21 mouse cellular contexts compared by ENCODE assay signal in genomic region chr15:98949607-98949892, GRCm38 (mm10). TPM values are rescaled to one million over a fixed set of nuclear protein-coding genes. Genes with fewer than 3 reads are reported as not detected.
DNase-seq lines count a peak whose midpoint lies in the region; ATAC-seq and TF ChIP-seq lines count a peak whose summit lies in the region.
"Had no signal": no experiment of that assay in that cellular context is flagged by ENCODE, and none has a peak within 500 bp of the region (broad histone marks: within the 10 kb centered on the region; RNA-seq: fewer than 3 reads in every experiment).

No protein-coding gene starts in this region.

- peaks cover 21% of the 10 kb centered on the region for H3K36me3 ChIP-seq in forebrain, embryonic 14.5 days (ENCODE audit: control insufficient read depth, insufficient read depth, low read length)
- H3K36me3 ChIP-seq in hindbrain, embryonic 13.5 days, result peaks cover 21% of the 10 kb centered on the region
- peaks cover 17% of the 10 kb centered on the region for H3K36me3 ChIP-seq in midbrain, embryonic 14.5 days (ENCODE audit: control insufficient read depth, insufficient read depth, low read length)
- H3K36me3 ChIP-seq in thymus, adult 2 months (ENCODE audit: control insufficient read depth, insufficient read depth, low read length), result no peaks in the 10 kb centered on the region

- TF ChIP-seq CTCF in thymus, adult 2 months (IDR thresholded peaks at IDR 0.05; ENCODE audit: borderline replicate concordance, control insufficient read depth, extremely low read depth, insufficient read depth, low read length, poor library complexity), result no peak

- intact Hi-C loops in heart, postnatal 36 days (cut with DNase I), result no loop called here

- peak overlapping the region; percentile 62 for H3K9ac ChIP-seq in forebrain, embryonic 14.5 days (ENCODE audit: low read length)
- H3K9ac ChIP-seq in hindbrain, embryonic 13.5 days, result peak overlapping the region; percentile 84
- H3K9ac ChIP-seq in midbrain, embryonic 14.5 days (replicated peaks; ENCODE audit: low read length), result peak overlapping the region; percentile 68
- H3K9ac ChIP-seq: lung, embryonic 14.5 days had no signal

- H3K27me3 ChIP-seq in forebrain, embryonic 14.5 days (replicated peaks; ENCODE audit: control insufficient read depth, insufficient read depth, low read length), result no peaks in the 10 kb centered on the region
- no peaks in the 10 kb centered on the region for H3K27me3 ChIP-seq in hindbrain, embryonic 13.5 days
- H3K27me3 ChIP-seq in midbrain, embryonic 14.5 days (ENCODE audit: control insufficient read depth, insufficient read depth, low read length), result no peaks in the 10 kb centered on the region
- H3K27me3 ChIP-seq in thymus, adult 2 months (ENCODE audit: control insufficient read depth, insufficient read depth, low read length), result no peaks in the 10 kb centered on the region

- peak; percentile 41 for DNase-seq in forebrain, embryonic 14.5 days (ENCODE audit: low spot score)
- DNase-seq in midbrain, embryonic 14.5 days, result no peak
- no peak for DNase-seq in heart, postnatal 36 days
- no peak for DNase-seq in thymus, adult 2 months
- no peak for DNase-seq in layer of hippocampus, adult 9-10 months (ENCODE audit: low spot score)
- no peak for DNase-seq in right cerebral cortex, postnatal 36 days (ENCODE audit: low spot score in 2 of 2)
- DNase-seq: adrenal gland, postnatal 25 days; heart, adult 11 months; liver; lung, embryonic 14.5 days; right cerebral cortex, postnatal 14 days had no signal

- no peak for TF ChIP-seq POLR2A in thymus, adult 2 months (IDR thresholded peaks at IDR 0.05; ENCODE audit: control insufficient read depth, extremely low read depth, insufficient read depth, low read length, poor library complexity)

- H3K4me2 ChIP-seq in forebrain, embryonic 14.5 days (ENCODE audit: low read length), result peak overlapping the region; percentile 60
- H3K4me2 ChIP-seq in hindbrain, embryonic 13.5 days, result peak overlapping the region; percentile 74
- peak overlapping the region; percentile 83 for H3K4me2 ChIP-seq in midbrain, embryonic 14.5 days (ENCODE audit: low read length)
- H3K4me2 ChIP-seq: lung, embryonic 14.5 days had no signal

- WGBS in forebrain, embryonic 14.5 days, result 54% methylated on average over 3 of the region's 3 CpGs
- 28% methylated on average over 3 of the region's 3 CpGs for WGBS in hindbrain, embryonic 13.5 days
- WGBS in midbrain, embryonic 14.5 days, result 29% methylated on average over 3 of the region's 3 CpGs
- 92% methylated on average over 3 of the region's 3 CpGs for WGBS in thymus, adult 2 months

- no peak for ATAC-seq in forebrain, embryonic 14.5 days
- ATAC-seq in hindbrain, embryonic 13.5 days (ENCODE audit: low FRiP score), result no peak
- ATAC-seq in midbrain, embryonic 14.5 days (ENCODE audit: low FRiP score, low TSS enrichment), result no peak
- ATAC-seq: CD4-positive, CD25-positive, alpha-beta regulatory T cell, adult 4 months had no signal

- peak overlapping the region; percentile 50; the same call in 1 of the 2 replicates for H3K27ac ChIP-seq in forebrain, embryonic 14.5 days (ENCODE audit: low read depth, low read length)
- H3K27ac ChIP-seq in hindbrain, embryonic 13.5 days, result peak overlapping the region; percentile 78
- peak overlapping the region; percentile 58; the same call in 1 of the 2 replicates for H3K27ac ChIP-seq in midbrain, embryonic 14.5 days (replicated peaks; ENCODE audit: low read depth, low read length)
- H3K27ac ChIP-seq in thymus, adult 2 months (ENCODE audit: control insufficient read depth, insufficient read depth, low read length), result no peak overlapping the region
- H3K27ac ChIP-seq: layer of hippocampus, adult 2 months; macrophage had no signal

- no peaks in the 10 kb centered on the region for H3K4me1 ChIP-seq in forebrain, embryonic 14.5 days (ENCODE audit: control insufficient read depth, insufficient read depth, low read length)
- peaks cover 27% of the 10 kb centered on the region for H3K4me1 ChIP-seq in hindbrain, embryonic 13.5 days (replicated peaks)
- peaks cover 12% of the 10 kb centered on the region for H3K4me1 ChIP-seq in midbrain, embryonic 14.5 days (ENCODE audit: control insufficient read depth, insufficient read depth, low read length)
- H3K4me1 ChIP-seq in thymus, adult 2 months (replicated peaks; ENCODE audit: control insufficient read depth, insufficient read depth, low read length), result peaks cover 8% of the 10 kb centered on the region

- H3K9me3 ChIP-seq in forebrain, embryonic 14.5 days (replicated peaks; ENCODE audit: control insufficient read depth, low read length), result no peaks in the 10 kb centered on the region
- no peaks in the 10 kb centered on the region for H3K9me3 ChIP-seq in hindbrain, embryonic 13.5 days
- H3K9me3 ChIP-seq in midbrain, embryonic 14.5 days (ENCODE audit: control insufficient read depth, low read length), result no peaks in the 10 kb centered on the region

- peak overlapping the region; percentile 28 for H3K4me3 ChIP-seq in forebrain, embryonic 14.5 days (ENCODE audit: low read depth, low read length)
- peak overlapping the region; percentile 46 for H3K4me3 ChIP-seq in hindbrain, embryonic 13.5 days
- peak overlapping the region; percentile 34 for H3K4me3 ChIP-seq in midbrain, embryonic 14.5 days (replicated peaks; ENCODE audit: low read depth, low read length)
- H3K4me3 ChIP-seq in thymus, adult 2 months (ENCODE audit: control insufficient read depth, insufficient read depth, low read length), result no peak overlapping the region
- H3K4me3 ChIP-seq: layer of hippocampus, adult 2 months had no signal

RNA-seq across cellular contexts. Expression of gene Gm49450, which starts 3.8 kb away (rescaled TPM):
- polyA plus RNA-seq in forebrain, embryonic 14.5 days (2014; fragmentation: Nextera tagmentation; extraction: Ambion mirVana), result not detected in 2 replicates
- polyA plus RNA-seq in hindbrain, embryonic 13.5 days (2015; fragmentation: Nextera tagmentation; extraction: Ambion mirVana), result not detected in 2 replicates
- polyA plus RNA-seq in midbrain, embryonic 14.5 days (2014; fragmentation: Nextera tagmentation; extraction: Ambion mirVana), result not detected in 2 replicates
- total RNA-seq in heart, postnatal 36 days (2021), result not detected
- 82.1 and 153 TPM in 2 replicates for polyA plus RNA-seq in thymus, adult 2 months (2012; rRNA removed)
- total RNA-seq: adrenal gland, postnatal 25 days; layer of hippocampus, adult 2 months; left cerebral cortex, postnatal 25 days; MEL had no signal
- polyA plus RNA-seq: CD4-positive, CD25-positive, alpha-beta regulatory T cell, adult 4 months; embryonic facial prominence, embryonic 11.5 days; heart, postnatal 0 days; intestine, embryonic 14.5 days; kidney, embryonic 16.5 days; lung, embryonic 14.5 days had no signal

RNA-seq across cellular contexts. Expression of gene Tuba1a, which starts 4.0 kb away (rescaled TPM):
- 18,182 and 18,289 TPM in 2 replicates for polyA plus RNA-seq in forebrain, embryonic 14.5 days (2014; fragmentation: Nextera tagmentation; extraction: Ambion mirVana)
- polyA plus RNA-seq in hindbrain, embryonic 13.5 days (2015; fragmentation: Nextera tagmentation; extraction: Ambion mirVana), result 15,152 and 15,804 TPM in 2 replicates
- 17,220 and 18,751 TPM in 2 replicates for polyA plus RNA-seq in midbrain, embryonic 14.5 days (2014; fragmentation: Nextera tagmentation; extraction: Ambion mirVana)
- total RNA-seq in heart, postnatal 36 days (2021), result 10 to 100 TPM; 73.0 to 74.5 TPM
- polyA plus RNA-seq in thymus, adult 2 months (2012; rRNA removed), result 373 and 432 TPM in 2 replicates

RNA-seq across cellular contexts. Expression of gene Tuba1b, which starts 15.2 kb away (rescaled TPM):
- 1,499 and 1,719 TPM in 2 replicates for polyA plus RNA-seq in forebrain, embryonic 14.5 days (2014; fragmentation: Nextera tagmentation; extraction: Ambion mirVana)
- polyA plus RNA-seq in hindbrain, embryonic 13.5 days (2015; fragmentation: Nextera tagmentation; extraction: Ambion mirVana), result 1,016 and 1,054 TPM in 2 replicates
- polyA plus RNA-seq in midbrain, embryonic 14.5 days (2014; fragmentation: Nextera tagmentation; extraction: Ambion mirVana), result 1,095 and 1,120 TPM in 2 replicates
- 100 to 1,000 TPM; 130 to 145 TPM for total RNA-seq in heart, postnatal 36 days (2021)
- polyA plus RNA-seq in thymus, adult 2 months (2012; rRNA removed), result 3,866 and 5,106 TPM in 2 replicates

RNA-seq across cellular contexts. Expression of gene Lmbr1l, which starts 31.5 kb away (rescaled TPM):
- polyA plus RNA-seq in forebrain, embryonic 14.5 days (2014; fragmentation: Nextera tagmentation; extraction: Ambion mirVana), result 10.9 TPM in 2 replicates
- 37.7 and 38.3 TPM in 2 replicates for polyA plus RNA-seq in hindbrain, embryonic 13.5 days (2015; fragmentation: Nextera tagmentation; extraction: Ambion mirVana)
- polyA plus RNA-seq in midbrain, embryonic 14.5 days (2014; fragmentation: Nextera tagmentation; extraction: Ambion mirVana), result 11.2 and 19.4 TPM in 2 replicates
- total RNA-seq in heart, postnatal 36 days (2021), result 10 to 100 TPM; 15.0 TPM
- 390 and 404 TPM in 2 replicates for polyA plus RNA-seq in thymus, adult 2 months (2012; rRNA removed)

RNA-seq across cellular contexts. Expression of gene Dhh, which starts 51.2 kb away (rescaled TPM):
- 0.18 and 0.36 TPM in 2 replicates for polyA plus RNA-seq in forebrain, embryonic 14.5 days (2014; fragmentation: Nextera tagmentation; extraction: Ambion mirVana)
- polyA plus RNA-seq in hindbrain, embryonic 13.5 days (2015; fragmentation: Nextera tagmentation; extraction: Ambion mirVana), result 1.7 and 2.2 TPM in 2 replicates
- 0.36 and 0.57 TPM in 2 replicates for polyA plus RNA-seq in midbrain, embryonic 14.5 days (2014; fragmentation: Nextera tagmentation; extraction: Ambion mirVana)
- 1 to 10 TPM; 1.7 to 1.9 TPM for total RNA-seq in heart, postnatal 36 days (2021)
- 1.1 and 2.6 TPM in 2 replicates for polyA plus RNA-seq in thymus, adult 2 months (2012; rRNA removed)
- polyA plus RNA-seq: CD4-positive, CD25-positive, alpha-beta regulatory T cell, adult 4 months; macrophage had no signal

Comparison
In these comparisons a context has a peak if more than half of its experiments do, and no peak if none do; other contexts are left out.
1. RNA of gene Gm49450, which starts 3.8 kb away (polyA plus RNA-seq): 82.1 to 153 TPM in thymus, adult 2 months; not detected in forebrain, embryonic 14.5 days, not detected in hindbrain, embryonic 13.5 days and not detected in midbrain, embryonic 14.5 days; every median in the first group is over 10 times any median in the second.
2. RNA of gene Tuba1a, which starts 4.0 kb away (polyA plus RNA-seq): 18,182 to 18,289 TPM in forebrain, embryonic 14.5 days, 17,220 to 18,751 TPM in midbrain, embryonic 14.5 days and 15,152 to 15,804 TPM in hindbrain, embryonic 13.5 days; 373 to 432 TPM in thymus, adult 2 months; every median in the first group is over 10 times any median in the second.
3. Peak in every context shown above with its lines, with median percentiles within 50 percentile points of each other: H3K4me2 ChIP-seq and H3K9ac ChIP-seq.